Mouse (Mus musculus): ENCODE results near the gene Rpe. TPM values are rescaled to one million over a fixed set of nuclear protein-coding genes. Genes with fewer than 3 reads are reported as not detected.
A peak's percentile ranks its signal among the peaks of the same experiment; 100 is the strongest.
"Not testable (repeated sequence)": the region's sequence is repeated elsewhere in the genome, so short reads cannot be mapped to it uniquely, and the experiment has no call there.

Rpe gene
- polyA plus RNA-seq, 1 experiment from 2014 or later: 29.9 TPM

- Histone ChIP-seq H3K9ac (no peak overlapping the region), H3K27me3 (replicated peaks) (no peaks in the 10 kb centered on the region), H3K9me3 (no peaks in the 10 kb centered on the region), H3K4me3 (no peak overlapping the region), H3K36me3 (replicated peaks) (no peaks in the 10 kb centered on the region), H3K27ac (no peak overlapping the region), H3K4me2 (no peak overlapping the region), H3K4me1 (peaks cover 3% of the 10 kb centered on the region; the same call in 1 of the 2 replicates)
- no peak for ATAC-seq (replicated peaks)
- 72% methylated on average over 7 of the region's 7 CpGs for WGBS
Measured at GRCm38 (mm10) chr1:66695296-66695695, 5.3 kb upstream of the Rpe start.

DNA sequence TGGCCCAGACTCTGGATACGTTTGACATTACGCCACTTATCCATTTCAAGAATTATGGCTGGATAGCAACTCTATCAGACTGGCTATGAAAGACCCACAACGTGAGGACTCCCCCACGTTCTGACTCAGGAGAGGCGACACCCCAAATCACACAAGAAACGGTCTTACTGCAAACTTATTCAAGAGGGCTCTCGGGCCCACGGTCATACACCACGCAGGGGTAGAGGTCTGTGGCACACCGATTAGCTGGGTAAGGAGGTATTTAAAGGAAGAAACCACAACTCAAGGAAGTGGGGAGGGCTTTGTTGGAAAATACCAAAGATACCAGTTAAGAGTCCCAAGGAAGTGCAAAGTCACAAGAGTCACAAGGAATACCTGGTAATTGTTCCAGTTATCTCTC is 1.0 kb upstream of the Rpe start:
- not testable (repeated sequence) for H3K27me3 ChIP-seq (replicated peaks); H3K9ac ChIP-seq; H3K36me3 ChIP-seq (replicated peaks); H3K4me2 ChIP-seq; H3K4me3 ChIP-seq; ATAC-seq (replicated peaks); H3K27ac ChIP-seq; H3K9me3 ChIP-seq
- 86% methylated on average over 10 of the region's 10 CpGs for WGBS
- peaks cover 24% of the 10 kb centered on the region for H3K4me1 ChIP-seq

- peak; percentile 49 for ATAC-seq (replicated peaks)
- WGBS: 48% methylated on average over 5 of the region's 5 CpGs
- Histone ChIP-seq H3K27me3 (replicated peaks) (no peaks in the 10 kb centered on the region), H3K27ac (peak overlapping the region; percentile 53; the same call in 1 of the 2 replicates), H3K4me2 (peak overlapping the region; percentile 58), H3K4me3 (peak overlapping the region; percentile 84), H3K9ac (no peak overlapping the region), H3K4me1 (peaks cover 25% of the 10 kb centered on the region), H3K9me3 (no peaks in the 10 kb centered on the region), H3K36me3 (replicated peaks) (no peaks in the 10 kb centered on the region)
Measured at GRCm38 (mm10) chr1:66700149-66700692, 410 bp upstream of the Rpe start.

DNA sequence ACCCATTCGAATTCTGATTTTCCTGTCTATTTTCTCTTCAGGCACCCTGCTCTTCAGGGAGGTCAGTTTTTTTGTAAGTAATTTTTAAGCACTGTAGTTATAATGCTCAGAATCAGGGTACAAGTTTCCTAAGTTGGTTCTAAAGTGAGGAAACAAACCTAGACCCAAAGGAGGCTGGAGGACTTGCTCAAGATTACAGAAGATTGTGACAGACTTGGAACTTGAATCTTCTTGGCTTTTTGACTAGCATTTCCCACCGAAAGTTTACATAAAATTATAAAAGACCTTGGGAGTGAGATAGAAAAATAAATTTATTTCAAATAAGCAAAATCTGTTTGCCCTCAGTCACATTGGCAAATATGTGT is 927 bp downstream of the Rpe start:
- Histone ChIP-seq H3K27ac (no peak overlapping the region; the same call in 1 of the 2 replicates), H3K4me1 (peaks cover 25% of the 10 kb centered on the region), H3K4me2 (peak overlapping the region; percentile 58), H3K9me3 (no peaks in the 10 kb centered on the region), H3K9ac (peak overlapping the region; percentile 75), H3K27me3 (replicated peaks) (no peaks in the 10 kb centered on the region), H3K36me3 (replicated peaks) (no peaks in the 10 kb centered on the region), H3K4me3 (peak overlapping the region; percentile 84)
- ATAC-seq (replicated peaks): no peak
- WGBS: 37% methylated on average over 2 of the region's 2 CpGs

GRCm38 (mm10) chr1:66702623-66703345 is 2.2 kb downstream of the Rpe start:
- Histone ChIP-seq H3K27me3 (replicated peaks) (no peaks in the 10 kb centered on the region), H3K36me3 (replicated peaks) (no peaks in the 10 kb centered on the region; the same call in 1 of the 2 replicates), H3K4me2 (no peak overlapping the region), H3K27ac (no peak overlapping the region), H3K9me3 (no peaks in the 10 kb centered on the region), H3K4me3 (no peak overlapping the region), H3K4me1 (peaks cover 25% of the 10 kb centered on the region), H3K9ac (no peak overlapping the region)
- no peak for ATAC-seq (replicated peaks)
- 88% methylated on average over 4 of the region's 4 CpGs for WGBS

GRCm38 (mm10) chr1:66704523-66704922 is 3.9 kb downstream of the Rpe start:
- H3K9ac ChIP-seq: no peak overlapping the region
- H3K4me2 ChIP-seq: no peak overlapping the region

GRCm38 (mm10) chr1:66712859-66713258 is 12.2 kb downstream of the Rpe start:
- no peaks in the 10 kb centered on the region for H3K4me1 ChIP-seq
- H3K36me3 ChIP-seq (replicated peaks): peaks cover 7% of the 10 kb centered on the region; the same call in 1 of the 2 replicates
- ATAC-seq (replicated peaks): no peak
- no peak overlapping the region for H3K4me2 ChIP-seq
- 98% methylated on average over 3 of the region's 3 CpGs for WGBS
- H3K27me3 ChIP-seq (replicated peaks): no peaks in the 10 kb centered on the region
- H3K9me3 ChIP-seq: no peaks in the 10 kb centered on the region
- H3K27ac ChIP-seq: no peak overlapping the region
- H3K4me3 ChIP-seq: no peak overlapping the region
- H3K9ac ChIP-seq: no peak overlapping the region

More at GRCm38 (mm10) chr1:66704523-66704922, 3.9 kb downstream of the Rpe start:
- Histone ChIP-seq H3K4me1 (peaks cover 25% of the 10 kb centered on the region), H3K27me3 (replicated peaks) (no peaks in the 10 kb centered on the region), H3K4me3 (no peak overlapping the region), H3K27ac (no peak overlapping the region), H3K36me3 (replicated peaks) (no peaks in the 10 kb centered on the region; the same call in 1 of the 2 replicates), H3K9me3 (no peaks in the 10 kb centered on the region)
- WGBS: 59% methylated on average over 6 of the region's 6 CpGs
- no peak for ATAC-seq (replicated peaks)

GRCm38 (mm10) chr1:66730581-66730980 is 29.9 kb downstream of the Rpe start:
- H3K27me3 ChIP-seq (replicated peaks): no peaks in the 10 kb centered on the region

DNA sequence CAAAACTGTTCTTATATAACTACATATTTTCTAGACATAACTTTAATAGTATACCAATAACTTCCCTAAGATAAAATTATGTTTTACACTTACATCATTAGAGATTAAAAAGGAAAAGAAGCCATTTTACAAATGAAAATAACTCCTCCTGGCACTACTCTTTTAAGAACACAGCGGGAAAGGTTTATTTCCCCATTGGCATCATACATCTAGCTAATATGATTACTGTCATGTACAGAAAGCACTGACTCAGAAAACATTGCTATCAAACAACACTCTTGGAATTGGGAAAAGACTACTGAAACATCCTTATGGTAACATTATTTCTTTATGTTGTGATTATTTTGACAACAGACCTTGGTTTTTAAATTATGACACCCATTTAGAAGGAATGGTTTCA is 68.1 kb downstream of the Rpe start:
- ATAC-seq (replicated peaks): no peak
- Histone ChIP-seq H3K27me3 (replicated peaks) (no peaks in the 10 kb centered on the region), H3K4me3 (no peak overlapping the region), H3K27ac (no peak overlapping the region), H3K9ac (no peak overlapping the region), H3K4me1 (no peaks in the 10 kb centered on the region), H3K9me3 (no peaks in the 10 kb centered on the region), H3K4me2 (no peak overlapping the region), H3K36me3 (replicated peaks) (0 out of 2 replicates have a peak, but pooled peaks cover 2% of the 10 kb centered on the region)
- 89% methylated on average over 1 of the region's 1 CpGs for WGBS

More at GRCm38 (mm10) chr1:66730581-66730980, 29.9 kb downstream of the Rpe start:
- Histone ChIP-seq H3K36me3 (replicated peaks) (0 out of 2 replicates have a peak, but pooled peaks cover 9% of the 10 kb centered on the region), H3K4me3 (no peak overlapping the region), H3K4me2 (no peak overlapping the region), H3K4me1 (no peaks in the 10 kb centered on the region), H3K27ac (no peak overlapping the region), H3K9ac (no peak overlapping the region), H3K9me3 (no peaks in the 10 kb centered on the region)
- no peak for ATAC-seq (replicated peaks)
- WGBS: 84% methylated on average over 1 of the region's 1 CpGs

Other genes starting within 250 kb of the Rpe start
- 6.0 and 6.4 TPM in 2 replicates for gene Unc80, start 232.5 kb upstream of the Rpe start, polyA plus RNA-seq (2015; fragmentation: Nextera tagmentation; extraction: Ambion mirVana)
- gene Kansl1l, start 116.7 kb downstream of the Rpe start, polyA plus RNA-seq (2015; fragmentation: Nextera tagmentation; extraction: Ambion mirVana): 11.7 and 13.1 TPM in 2 replicates
- gene Acadl, start 162.4 kb downstream of the Rpe start, polyA plus RNA-seq (2015; fragmentation: Nextera tagmentation; extraction: Ambion mirVana): 34.6 and 39.7 TPM in 2 replicates
- gene Myl1, start 244.6 kb downstream of the Rpe start, polyA plus RNA-seq (2015; fragmentation: Nextera tagmentation; extraction: Ambion mirVana): 0.66 and 0.81 TPM in 2 replicates

All from midbrain, embryonic 15.5 days (tissue).